Mouse (Mus musculus) erythroblast, embryonic 14.5 days (primary cell): Measurements from ENCODE around the gene Tgfbrap1.

Experiments used
- GATA1 ChIP-seq: IDR thresholded peaks from 2 replicates; pipeline ENCODE4 v1.6.1; 2012; ENCODE audit warnings: low read length, inconsistent platforms, mixed read lengths
- TAL1 ChIP-seq: IDR thresholded peaks from 3 replicates; pipeline ENCODE4 v1.6.1; 2012; ENCODE audit warnings: low read length, inconsistent platforms, mixed read lengths

DNA sequence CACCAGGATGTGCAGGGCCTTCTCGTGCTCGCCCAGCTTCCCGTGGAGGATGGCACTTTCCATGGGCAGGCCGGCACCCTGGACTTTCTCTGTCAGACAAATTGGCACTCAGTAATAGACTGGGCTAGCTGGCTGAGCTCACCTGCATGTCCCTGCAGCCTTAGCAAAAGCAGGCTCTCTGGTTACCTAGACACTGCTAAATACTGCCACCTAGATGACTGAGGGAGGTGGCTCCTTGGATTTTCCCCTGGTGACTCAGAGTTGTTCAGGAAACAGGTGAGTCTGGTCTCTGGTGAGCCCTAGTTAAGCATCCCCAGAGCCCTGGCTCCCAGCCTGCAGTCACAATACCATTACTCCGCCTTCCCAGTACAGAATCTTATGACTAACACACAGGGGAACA is 46.5 kb downstream of the Tgfbrap1 start:
- TF ChIP-seq GATA1, result no peak
- TF ChIP-seq TAL1, result no peak
